Mouse (Mus musculus): ENCODE results near the gene Pde10a.

Gene Pde10a

GRCm38 (mm10) chr17:8839237-8840011 is 314.3 kb downstream of the Pde10a start:
- DNase-seq (ENCODE audit: extremely low spot score, low read depth, low spot score) = no peak

GRCm38 (mm10) chr17:8841094-8841493 is 315.9 kb downstream of the Pde10a start:
- DNase-seq (ENCODE audit: extremely low spot score, low read depth, low spot score) = no peak

GRCm38 (mm10) chr17:8841897-8842540 is 316.8 kb downstream of the Pde10a start:
- no peak for DNase-seq (ENCODE audit: extremely low spot score, low read depth, low spot score)

GRCm38 (mm10) chr17:8842662-8843061 is 317.5 kb downstream of the Pde10a start:
- DNase-seq (ENCODE audit: extremely low spot score, low read depth, low spot score) = no peak

- DNase-seq (ENCODE audit: extremely low spot score, low read depth, low spot score) = no peak
Measured at GRCm38 (mm10) chr17:8843941-8844340, 318.8 kb downstream of the Pde10a start.

- no peak for DNase-seq (ENCODE audit: extremely low spot score, low read depth, low spot score)
Measured at GRCm38 (mm10) chr17:8846506-8846905, 321.3 kb downstream of the Pde10a start.

- no peak for DNase-seq (ENCODE audit: extremely low spot score, low read depth, low spot score)
Measured at GRCm38 (mm10) chr17:8847558-8847957, 322.4 kb downstream of the Pde10a start.

GRCm38 (mm10) chr17:8851846-8852245 is 326.7 kb downstream of the Pde10a start:
- DNase-seq (ENCODE audit: extremely low spot score, low read depth, low spot score) = no peak

- DNase-seq (ENCODE audit: extremely low spot score, low read depth, low spot score) = no peak
Measured at GRCm38 (mm10) chr17:8856430-8857371, 331.5 kb downstream of the Pde10a start.

- DNase-seq (ENCODE audit: extremely low spot score, low read depth, low spot score) = no peak
Measured at GRCm38 (mm10) chr17:8858636-8859421, 333.7 kb downstream of the Pde10a start.

- DNase-seq (ENCODE audit: extremely low spot score, low read depth, low spot score) = no peak
Measured at GRCm38 (mm10) chr17:8859489-8859888, 334.3 kb downstream of the Pde10a start.

- DNase-seq (ENCODE audit: extremely low spot score, low read depth, low spot score) = no peak
Measured at GRCm38 (mm10) chr17:8864638-8865497, 339.7 kb downstream of the Pde10a start.

- no peak for DNase-seq (ENCODE audit: extremely low spot score, low read depth, low spot score)
Measured at GRCm38 (mm10) chr17:8867331-8868237, 342.4 kb downstream of the Pde10a start.

GRCm38 (mm10) chr17:8869287-8869686 is 344.1 kb downstream of the Pde10a start:
- no peak for DNase-seq (ENCODE audit: extremely low spot score, low read depth, low spot score)

- DNase-seq (ENCODE audit: extremely low spot score, low read depth, low spot score) = no peak
Measured at GRCm38 (mm10) chr17:8870848-8871247, 345.7 kb downstream of the Pde10a start.

- DNase-seq (ENCODE audit: extremely low spot score, low read depth, low spot score) = no peak
Measured at GRCm38 (mm10) chr17:8871396-8871795, 346.2 kb downstream of the Pde10a start.

GRCm38 (mm10) chr17:8871997-8872593 is 346.9 kb downstream of the Pde10a start:
- DNase-seq (ENCODE audit: extremely low spot score, low read depth, low spot score) = no peak

- DNase-seq (ENCODE audit: extremely low spot score, low read depth, low spot score) = no peak
Measured at GRCm38 (mm10) chr17:8872611-8873010, 347.4 kb downstream of the Pde10a start.
